Mouse (Mus musculus) hindbrain, embryonic 11.5 days (tissue): ENCODE data around the gene Zfp747. TPM values are rescaled to one million over a fixed set of nuclear protein-coding genes. Genes with fewer than 3 reads are reported as not detected.

Experiments
- ATAC-seq: fragments of 200-750 bp; cut with Nextera tagmentation; 2 replicates; pipeline ENCODE4 v1.8.0; 2017; ENCODE audit warnings: mild to moderate bottlenecking, moderate TSS enrichment, moderate library complexity; ENCODE audit not compliant: low FRiP score
- DNase-seq: peaks from one replicate; pipeline ENCODE4 v3.0.0-alpha.2; 2015; ENCODE audit warnings: low spot score
- H3K27ac ChIP-seq: fragments of 300-500 bp; sonication (generic); 2 replicates; pipeline ENCODE4 v1.5.1; 2014; ENCODE audit warnings: mild to moderate bottlenecking, low read depth, low read length
- H3K27me3 ChIP-seq: fragments of 300-500 bp; sonication (generic); 2 replicates; pipeline ENCODE4 v1.6.1; 2014; ENCODE audit warnings: mild to moderate bottlenecking, low read length, moderate library complexity, mixed read lengths; ENCODE audit not compliant: control insufficient read depth, insufficient read depth
- H3K36me3 ChIP-seq: fragments of 300-500 bp; sonication (generic); 2 replicates; pipeline ENCODE4 v1.6.1; 2014; ENCODE audit warnings: mild to moderate bottlenecking, low read length, moderate library complexity, mixed read lengths; ENCODE audit not compliant: control insufficient read depth, insufficient read depth
- H3K4me1 ChIP-seq: fragments of 300-500 bp; sonication (generic); replicated peaks from 2 replicates; pipeline ENCODE4 v1.6.1; 2014; ENCODE audit warnings: low read length, mixed read lengths; ENCODE audit not compliant: control insufficient read depth, insufficient read depth
- H3K4me2 ChIP-seq: fragments of 300-500 bp; sonication (generic); replicated peaks from 2 replicates; pipeline ENCODE4 v1.6.1; 2014; ENCODE audit warnings: mild to moderate bottlenecking, low read depth, low read length
- H3K4me3 ChIP-seq: fragments of 300-500 bp; sonication (generic); 2 replicates; pipeline ENCODE4 v1.5.1; 2014; ENCODE audit warnings: low read depth, low read length
- H3K9ac ChIP-seq: fragments of 300-500 bp; sonication (generic); 2 replicates; pipeline ENCODE4 v1.6.1; 2014; ENCODE audit warnings: low read depth, low read length
- H3K9me3 ChIP-seq: fragments of 300-500 bp; sonication (generic); 2 replicates; pipeline ENCODE4 v1.6.1; 2016; ENCODE audit warnings: low read length; ENCODE audit not compliant: control insufficient read depth
- WGBS: fragments of 180-500 bp; shearing (Covaris S2); extraction: QIAGEN DNeasy Blood & Tissue Kit; methylation state at CpG from one replicate; pipeline ENCODE4 v1.1.7; 2014; 5-methylcytosine and 5-hydroxymethylcytosine counted together
- polyA plus RNA-seq: library from polyadenylated mRNA; unstranded; fragments of >200 nt; fragmentation: Nextera tagmentation; extraction: Ambion mirVana; gene quantifications from 2 replicates; pipeline ENCODE4 v1.2.1, GENCODE M21; 2014

Zfp747 gene
- polyA plus RNA-seq, 1 experiment from 2014 or later: 6.7 TPM

DNA sequence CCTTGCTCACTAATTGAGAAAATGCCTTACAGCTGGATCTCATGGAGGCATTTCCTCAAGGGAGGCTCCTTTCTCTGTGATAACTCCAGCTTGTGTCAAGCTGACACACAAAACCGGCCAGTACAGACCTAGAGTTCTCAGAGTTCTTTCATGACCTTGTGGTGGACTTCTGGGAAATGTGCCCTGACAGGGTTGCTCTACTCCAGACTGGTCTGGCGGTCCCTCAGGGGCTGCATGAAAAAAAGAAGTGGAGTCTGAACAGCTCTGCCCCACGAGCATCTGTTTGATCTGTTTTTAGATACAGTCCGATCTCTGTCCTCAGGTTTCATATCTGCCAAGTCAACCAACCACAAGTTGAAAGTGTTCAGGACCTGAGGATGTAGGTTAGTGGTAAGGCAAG is 38.2 kb downstream of the Zfp747 start:
- no peaks in the 10 kb centered on the region for H3K4me1 ChIP-seq
- H3K27ac ChIP-seq: no peak overlapping the region
- H3K4me3 ChIP-seq: no peak overlapping the region
- no peak for ATAC-seq
- no peaks in the 10 kb centered on the region for H3K9me3 ChIP-seq
- no peaks in the 10 kb centered on the region for H3K27me3 ChIP-seq
- H3K36me3 ChIP-seq: no peaks in the 10 kb centered on the region
- H3K9ac ChIP-seq: no peak overlapping the region
- WGBS: 80% methylated on average over 4 of the region's 4 CpGs
- no peak for DNase-seq
- H3K4me2 ChIP-seq: no peak overlapping the region

DNA sequence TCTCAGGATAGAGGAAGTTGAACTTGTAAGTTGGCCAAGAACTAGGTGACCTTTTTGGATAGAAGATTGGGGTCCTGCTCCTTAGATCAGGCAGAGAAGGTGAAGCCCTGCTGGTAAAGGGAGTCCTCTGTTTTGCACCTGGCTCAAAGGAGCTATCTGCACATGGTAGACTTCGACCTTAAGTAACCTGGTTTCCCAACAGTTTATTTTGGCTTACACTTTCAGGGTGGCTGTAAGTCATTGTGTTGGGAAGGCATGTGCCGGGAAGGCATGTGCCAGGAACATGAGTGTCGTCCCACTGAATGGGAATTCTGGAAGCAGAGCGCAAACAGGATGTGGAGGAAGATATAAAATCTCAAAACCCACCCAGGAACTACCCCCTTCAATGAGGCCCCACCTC is 40.2 kb downstream of the Zfp747 start:
- Histone ChIP-seq H3K9ac (no peak overlapping the region), H3K4me1 (no peaks in the 10 kb centered on the region), H3K36me3 (no peaks in the 10 kb centered on the region), H3K9me3 (no peaks in the 10 kb centered on the region), H3K27ac (no peak overlapping the region), H3K27me3 (no peaks in the 10 kb centered on the region), H3K4me3 (no peak overlapping the region), H3K4me2 (no peak overlapping the region)
- WGBS: 89% methylated on average over 4 of the region's 4 CpGs
- no peak for DNase-seq
- no peak for ATAC-seq

DNA sequence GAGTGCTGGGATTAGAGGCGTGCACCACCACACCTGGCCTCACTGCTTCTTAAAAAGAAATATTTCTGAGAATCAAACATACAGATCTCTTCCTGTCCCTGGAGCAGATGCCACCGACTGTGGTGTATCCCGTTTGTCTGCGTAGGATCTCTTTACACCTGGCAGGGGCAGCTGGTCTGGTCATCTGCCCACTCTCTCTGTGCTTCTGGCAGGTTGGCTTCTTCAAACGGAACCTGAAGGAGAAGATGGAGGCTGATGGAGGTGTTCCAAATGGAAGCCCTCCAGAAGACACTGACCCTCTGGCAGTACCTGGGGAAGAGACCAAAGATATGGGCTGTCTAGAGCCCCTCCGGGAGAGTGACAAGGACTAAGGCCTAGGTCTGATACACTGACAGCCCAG is 42.6 kb downstream of the Zfp747 start:
- no peak overlapping the region for H3K4me3 ChIP-seq
- 83% methylated on average over 6 of the region's 6 CpGs for WGBS

DNA sequence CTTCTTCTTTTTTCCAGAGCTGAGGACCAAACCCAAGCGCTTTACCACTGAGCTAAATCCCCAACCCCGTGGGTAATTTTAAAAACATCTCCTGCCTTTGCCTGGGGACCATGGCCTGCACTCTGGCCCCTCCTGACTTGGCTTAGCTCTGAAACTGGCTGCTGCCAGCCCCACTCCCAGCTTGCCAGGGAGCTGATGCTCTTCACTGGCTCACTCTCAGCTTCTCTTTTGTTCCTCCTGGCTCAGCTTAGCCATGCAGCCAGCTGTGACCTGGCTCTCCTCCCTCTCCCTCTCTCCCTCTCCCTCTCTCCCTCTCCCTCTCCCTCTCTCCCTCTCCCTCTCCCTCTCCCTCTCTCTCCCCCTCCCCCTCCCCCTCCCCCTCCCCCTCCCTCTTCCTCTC is 49.2 kb downstream of the Zfp747 start:
- Histone ChIP-seq H3K27ac (no peak overlapping the region), H3K4me1 (no peaks in the 10 kb centered on the region), H3K27me3 (no peaks in the 10 kb centered on the region), H3K4me3 (no peak overlapping the region), H3K9me3 (no peaks in the 10 kb centered on the region), H3K9ac (no peak overlapping the region), H3K4me2 (no peak overlapping the region), H3K36me3 (no peaks in the 10 kb centered on the region)
- ATAC-seq: no peak
- 60% methylated on average over 2 of the region's 2 CpGs for WGBS
- no peak for DNase-seq

More for the DNA sequence above, 42.6 kb downstream of the Zfp747 start:
- no peak overlapping the region for H3K4me2 ChIP-seq
- H3K27ac ChIP-seq: no peak overlapping the region
- ATAC-seq (no peak), DNase-seq (no peak)
- H3K27me3 ChIP-seq: no peaks in the 10 kb centered on the region
- H3K4me1 ChIP-seq: no peaks in the 10 kb centered on the region
- no peak overlapping the region for H3K9ac ChIP-seq
- no peaks in the 10 kb centered on the region for H3K36me3 ChIP-seq
- no peaks in the 10 kb centered on the region for H3K9me3 ChIP-seq

DNA sequence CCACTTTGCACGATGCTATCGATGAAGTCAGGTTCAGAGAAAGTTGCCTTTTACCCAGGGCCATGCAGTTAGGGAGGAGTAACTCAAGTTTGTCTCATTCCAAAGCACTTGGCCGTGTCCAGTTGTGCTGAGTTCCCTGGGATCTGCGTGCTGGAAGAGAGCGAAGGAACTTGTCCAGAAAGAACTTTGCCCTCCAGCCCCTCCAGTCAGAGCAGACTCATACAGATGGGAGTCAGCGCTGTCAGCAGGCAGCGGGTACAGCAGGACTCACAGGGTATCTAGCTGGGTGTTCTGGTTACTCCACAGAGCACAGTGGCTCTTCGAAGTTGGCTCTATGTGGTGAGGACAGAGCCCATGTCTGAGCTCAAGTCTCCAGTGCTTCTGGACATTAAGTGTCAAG is 50.3 kb downstream of the Zfp747 start:
- 90% methylated on average over 8 of the region's 8 CpGs for WGBS
- H3K27me3 ChIP-seq: no peaks in the 10 kb centered on the region
- no peak for ATAC-seq
- H3K36me3 ChIP-seq: no peaks in the 10 kb centered on the region
- H3K9ac ChIP-seq: no peak overlapping the region
- no peak overlapping the region for H3K4me3 ChIP-seq
- no peak overlapping the region for H3K4me2 ChIP-seq
- no peak overlapping the region for H3K27ac ChIP-seq
- no peaks in the 10 kb centered on the region for H3K4me1 ChIP-seq
- no peak for DNase-seq
- H3K9me3 ChIP-seq: no peaks in the 10 kb centered on the region

DNA sequence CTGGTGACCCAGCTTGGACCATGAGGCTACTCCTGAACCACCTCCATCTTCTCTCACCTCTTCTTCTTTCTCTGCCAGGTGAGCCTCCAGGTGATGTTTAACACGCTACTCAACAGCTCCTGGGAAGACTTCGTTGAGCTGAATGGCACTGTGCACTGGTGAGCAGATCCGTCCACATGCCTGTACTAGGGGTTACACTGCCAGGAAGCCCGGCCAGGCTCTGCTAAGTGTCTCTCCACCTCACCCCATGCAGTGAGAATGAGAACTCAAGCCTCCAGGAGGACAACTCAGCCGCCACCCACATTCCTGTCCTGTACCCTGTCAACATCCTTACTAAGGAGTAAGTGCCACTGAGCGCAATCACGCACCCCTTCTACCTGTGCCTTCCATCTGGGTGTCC is 50.9 kb downstream of the Zfp747 start:
- Histone ChIP-seq H3K27ac (no peak overlapping the region), H3K9ac (no peak overlapping the region), H3K4me3 (no peak overlapping the region), H3K4me1 (no peaks in the 10 kb centered on the region), H3K27me3 (no peaks in the 10 kb centered on the region), H3K4me2 (no peak overlapping the region), H3K9me3 (no peaks in the 10 kb centered on the region), H3K36me3 (no peaks in the 10 kb centered on the region)
- WGBS: 89% methylated on average over 7 of the region's 7 CpGs
- no peak for DNase-seq
- no peak for ATAC-seq

Other genes starting within 250 kb of the Zfp747 start
- gene Spn, start 238.2 kb downstream of the Zfp747 start, polyA plus RNA-seq: 0.07 and 0.08 TPM in 2 replicates
- gene Cd2bp2, start 180.0 kb downstream of the Zfp747 start, polyA plus RNA-seq: 64.7 and 76.2 TPM in 2 replicates
- gene Tbc1d10b, start 167.6 kb downstream of the Zfp747 start, polyA plus RNA-seq: 18.7 and 19.1 TPM in 2 replicates
- 24.1 and 26.5 TPM in 2 replicates for gene Mylpf, start 167.2 kb downstream of the Zfp747 start, polyA plus RNA-seq
- gene Zfp553, start 143.0 kb downstream of the Zfp747 start, polyA plus RNA-seq: 26.5 and 29.7 TPM in 2 replicates
- gene Sept1, start 142.9 kb downstream of the Zfp747 start, polyA plus RNA-seq: 23.7 and 30.0 TPM in 2 replicates
- gene Zfp771, start 131.8 kb downstream of the Zfp747 start, polyA plus RNA-seq: 53.2 and 54.0 TPM in 2 replicates
- gene Dctpp1, start 115.3 kb downstream of the Zfp747 start, polyA plus RNA-seq: 193 and 214 TPM in 2 replicates
- gene Sephs2, start 102.0 kb downstream of the Zfp747 start, polyA plus RNA-seq: 80.8 and 86.6 TPM in 2 replicates
- 0.54 and 0.56 TPM in 2 replicates for gene Itgal, start 79.8 kb downstream of the Zfp747 start, polyA plus RNA-seq
- gene Zfp768, start 30.5 kb downstream of the Zfp747 start, polyA plus RNA-seq: 5.1 and 5.7 TPM in 2 replicates
- 5.4 and 6.2 TPM in 2 replicates for gene 9130019O22Rik, start 11.1 kb upstream of the Zfp747 start, polyA plus RNA-seq
- 6.1 and 6.3 TPM in 2 replicates for gene E430018J23Rik, start 17.6 kb upstream of the Zfp747 start, polyA plus RNA-seq
- gene Zfp764, start 30.8 kb upstream of the Zfp747 start, polyA plus RNA-seq: 6.9 and 8.1 TPM in 2 replicates
- gene Zfp688, start 46.0 kb upstream of the Zfp747 start, polyA plus RNA-seq: 29.8 and 33.6 TPM in 2 replicates
- 12.8 and 13.5 TPM in 2 replicates for gene Zfp689, start 73.1 kb upstream of the Zfp747 start, polyA plus RNA-seq
- 61.4 and 72.1 TPM in 2 replicates for gene Prr14, start 83.6 kb upstream of the Zfp747 start, polyA plus RNA-seq
- 10.5 and 15.1 TPM in 2 replicates for gene Fbrs, start 103.1 kb upstream of the Zfp747 start, polyA plus RNA-seq
- gene Srcap, start 135.9 kb upstream of the Zfp747 start, polyA plus RNA-seq: 58.1 and 81.5 TPM in 2 replicates
- 20.0 and 26.0 TPM in 2 replicates for gene Gm42715, start 143.5 kb upstream of the Zfp747 start, polyA plus RNA-seq
- 7.7 and 8.6 TPM in 2 replicates for gene Tmem265, start 185.3 kb upstream of the Zfp747 start, polyA plus RNA-seq
- gene Phkg2, start 197.3 kb upstream of the Zfp747 start, polyA plus RNA-seq: 50.4 and 54.0 TPM in 2 replicates
- gene Ccdc189, start 212.5 kb upstream of the Zfp747 start, polyA plus RNA-seq: 11.9 and 16.4 TPM in 2 replicates
- gene Rnf40, start 212.7 kb upstream of the Zfp747 start, polyA plus RNA-seq: 31.4 and 33.6 TPM in 2 replicates
- 28.0 and 31.0 TPM in 2 replicates for gene Zfp629, start 239.7 kb upstream of the Zfp747 start, polyA plus RNA-seq